Mouse (Mus musculus) liver, embryonic 11.5 days (tissue): ENCODE measurements at regions not wholly inside any gene's neighbourhood (a gene's known extent, or its start where the extent isn't known, plus 50 kb on each side); places are given as distances from the start of the nearest gene placed in this dataset.

ENCODE experiments used
- ATAC-seq: fragments of 200-750 bp; cut with Nextera tagmentation; replicated peaks from 2 replicates; pipeline ENCODE4 v1.8.0; 2017; ENCODE audit warnings: moderate number of reproducible peaks, mild to moderate bottlenecking, moderate TSS enrichment, moderate library complexity; ENCODE audit not compliant: low FRiP score
- DNase-seq: peaks from one replicate; pipeline ENCODE4 v3.0.0-alpha.2; 2017; ENCODE audit warnings: low spot score
- H3K27ac ChIP-seq: fragments of 300-500 bp; sonication (generic); 2 replicates; pipeline ENCODE4 v1.5.1; 2014; ENCODE audit warnings: mild to moderate bottlenecking, low read depth, low read length, control low read depth
- H3K27me3 ChIP-seq: fragments of 300-500 bp; sonication (generic); replicated peaks from 2 replicates; pipeline ENCODE4 v1.6.1; 2014; ENCODE audit warnings: low read length, mixed read lengths; ENCODE audit not compliant: control insufficient read depth, insufficient read depth
- H3K36me3 ChIP-seq: fragments of 300-500 bp; sonication (generic); 2 replicates; pipeline ENCODE4 v1.6.1; 2014; ENCODE audit warnings: mild to moderate bottlenecking, low read length, moderate library complexity, mixed read lengths; ENCODE audit not compliant: control insufficient read depth, insufficient read depth
- H3K4me1 ChIP-seq: fragments of 300-500 bp; sonication (generic); replicated peaks from 2 replicates; pipeline ENCODE4 v1.6.1; 2014; ENCODE audit warnings: low read length, mixed read lengths; ENCODE audit not compliant: control insufficient read depth, insufficient read depth
- H3K4me2 ChIP-seq: fragments of 300-500 bp; sonication (generic); 2 replicates; pipeline ENCODE4 v1.6.1; 2014; ENCODE audit warnings: mild to moderate bottlenecking, control low read depth, moderate library complexity
- H3K4me3 ChIP-seq: fragments of 300-500 bp; sonication (generic); 2 replicates; pipeline ENCODE4 v1.5.1; 2014; ENCODE audit warnings: low read depth, low read length, control low read depth
- H3K9ac ChIP-seq: fragments of 300-500 bp; sonication (generic); 2 replicates; pipeline ENCODE4 v1.6.1; 2014; ENCODE audit warnings: low read depth, low read length, control low read depth
- H3K9me3 ChIP-seq: fragments of 300-500 bp; sonication (generic); 2 replicates; pipeline ENCODE4 v1.6.1; 2016; ENCODE audit warnings: low read length, inconsistent platforms, mixed read lengths; ENCODE audit not compliant: control insufficient read depth
- WGBS: fragments of 180-500 bp; shearing (Covaris S2); extraction: QIAGEN DNeasy Blood & Tissue Kit; methylation state at CpG from one replicate; pipeline ENCODE4 v1.1.7; 2014; 5-methylcytosine and 5-hydroxymethylcytosine counted together

DNA sequence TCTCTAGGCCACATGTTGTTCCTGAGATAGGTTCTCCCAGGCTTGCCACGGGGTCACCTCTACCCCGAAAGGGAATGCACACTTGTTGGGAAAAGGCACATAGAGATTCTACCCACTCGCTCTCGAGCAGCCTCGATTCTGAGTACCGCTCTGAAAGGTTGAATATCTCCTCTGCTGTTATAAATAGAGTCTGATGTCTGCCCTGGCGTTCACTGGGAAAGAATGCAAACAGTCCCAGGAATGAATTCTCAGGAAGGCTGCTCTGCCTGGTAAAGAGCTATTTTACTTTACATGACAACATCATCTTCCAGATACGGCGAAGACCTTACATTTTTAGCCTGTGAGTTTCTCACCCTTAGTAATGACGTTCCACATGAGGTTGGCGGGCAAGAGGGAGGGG lies 116.1 kb upstream of the Ccn2 start:
- no peak for ATAC-seq
- Histone ChIP-seq H3K27ac (no peak overlapping the region), H3K9ac (no peak overlapping the region)

GRCm38 (mm10) chr10:24481926-24482612 lies 113.2 kb upstream of the Ccn2 start:
- 77% methylated on average over 9 of the region's 9 CpGs for WGBS
- Histone ChIP-seq H3K9ac (no peak overlapping the region), H3K36me3 (no peaks in the 10 kb centered on the region), H3K9me3 (no peaks in the 10 kb centered on the region), H3K4me3 (no peak overlapping the region), H3K27ac (no peak overlapping the region), H3K4me2 (no peak overlapping the region), H3K27me3 (no peaks in the 10 kb centered on the region), H3K4me1 (no peaks in the 10 kb centered on the region)
- DNase-seq = no peak
- no peak for ATAC-seq

More for the DNA sequence above, 116.1 kb upstream of the Ccn2 start:
- DNase-seq = no peak
- H3K27me3 ChIP-seq = no peaks in the 10 kb centered on the region
- 77% methylated on average over 11 of the region's 11 CpGs for WGBS
- no peaks in the 10 kb centered on the region for H3K9me3 ChIP-seq
- no peaks in the 10 kb centered on the region for H3K36me3 ChIP-seq
- no peak overlapping the region for H3K4me3 ChIP-seq
- H3K4me1 ChIP-seq = no peaks in the 10 kb centered on the region
- H3K4me2 ChIP-seq = no peak overlapping the region

- no peaks in the 10 kb centered on the region for H3K36me3 ChIP-seq
- no peaks in the 10 kb centered on the region for H3K9me3 ChIP-seq
- DNase-seq = no peak
- no peak overlapping the region for H3K27ac ChIP-seq
- no peaks in the 10 kb centered on the region for H3K27me3 ChIP-seq
- ATAC-seq = no peak
- H3K4me1 ChIP-seq = no peaks in the 10 kb centered on the region
- H3K9ac ChIP-seq = no peak overlapping the region
- no peak overlapping the region for H3K4me2 ChIP-seq
- WGBS = 68% methylated on average over 3 of the region's 3 CpGs
- H3K4me3 ChIP-seq = no peak overlapping the region
Measured at GRCm38 (mm10) chr10:24483053-24483452, 112.2 kb upstream of the Ccn2 start.

GRCm38 (mm10) chr10:24484101-24484660 lies 111.1 kb upstream of the Ccn2 start:
- H3K27me3 ChIP-seq = no peaks in the 10 kb centered on the region
- H3K9ac ChIP-seq = no peak overlapping the region
- WGBS = 53% methylated on average over 5 of the region's 5 CpGs
- no peak overlapping the region for H3K4me3 ChIP-seq
- H3K27ac ChIP-seq = no peak overlapping the region
- H3K4me2 ChIP-seq = no peak overlapping the region
- DNase-seq (no peak), ATAC-seq (no peak)
- H3K36me3 ChIP-seq = no peaks in the 10 kb centered on the region
- H3K4me1 ChIP-seq = no peaks in the 10 kb centered on the region
- H3K9me3 ChIP-seq = no peaks in the 10 kb centered on the region

- Histone ChIP-seq H3K9me3 (no peaks in the 10 kb centered on the region), H3K4me1 (no peaks in the 10 kb centered on the region), H3K4me2 (no peak overlapping the region), H3K4me3 (no peak overlapping the region), H3K27ac (no peak overlapping the region), H3K27me3 (no peaks in the 10 kb centered on the region), H3K36me3 (no peaks in the 10 kb centered on the region), H3K9ac (no peak overlapping the region)
- DNase-seq (no peak), ATAC-seq (no peak)
- 72% methylated on average over 5 of the region's 5 CpGs for WGBS
Measured at GRCm38 (mm10) chr10:24485461-24485860, 109.8 kb upstream of the Ccn2 start.

- H3K4me1 ChIP-seq = no peaks in the 10 kb centered on the region
- no peak overlapping the region for H3K4me3 ChIP-seq
- DNase-seq (no peak), ATAC-seq (no peak)
- H3K36me3 ChIP-seq = no peaks in the 10 kb centered on the region
- H3K4me2 ChIP-seq = no peak overlapping the region
- H3K9me3 ChIP-seq = no peaks in the 10 kb centered on the region
- no peak overlapping the region for H3K27ac ChIP-seq
- H3K9ac ChIP-seq = no peak overlapping the region
- WGBS = 79% methylated on average over 1 of the region's 1 CpGs
- no peaks in the 10 kb centered on the region for H3K27me3 ChIP-seq
Measured at GRCm38 (mm10) chr10:24486224-24486623, 109.0 kb upstream of the Ccn2 start.

DNA sequence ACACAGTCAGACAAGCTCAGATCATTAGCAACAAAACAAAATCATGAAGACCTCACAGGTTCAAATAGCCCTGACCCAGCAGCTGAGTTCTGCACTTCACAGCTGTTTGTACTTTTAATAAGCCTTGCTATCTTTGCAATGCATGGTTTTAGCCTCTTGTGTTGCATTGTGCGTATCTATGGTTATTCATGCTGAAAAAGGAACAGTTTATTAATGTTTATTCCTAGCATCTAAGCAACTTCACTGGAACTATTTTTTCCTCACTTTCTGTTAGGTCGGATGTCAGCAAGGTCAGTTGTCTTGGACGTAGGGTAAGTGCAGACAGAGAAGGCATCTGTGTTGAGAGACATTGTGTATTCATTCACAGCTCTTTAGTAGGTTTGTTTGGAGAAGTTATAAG lies 107.3 kb upstream of the Ccn2 start:
- Histone ChIP-seq H3K4me1 (no peaks in the 10 kb centered on the region), H3K4me2 (no peak overlapping the region), H3K27ac (no peak overlapping the region), H3K27me3 (no peaks in the 10 kb centered on the region), H3K9ac (no peak overlapping the region), H3K36me3 (no peaks in the 10 kb centered on the region), H3K9me3 (no peaks in the 10 kb centered on the region), H3K4me3 (no peak overlapping the region)
- WGBS = 68% methylated on average over 3 of the region's 3 CpGs
- ATAC-seq (no peak), DNase-seq (no peak)

DNA sequence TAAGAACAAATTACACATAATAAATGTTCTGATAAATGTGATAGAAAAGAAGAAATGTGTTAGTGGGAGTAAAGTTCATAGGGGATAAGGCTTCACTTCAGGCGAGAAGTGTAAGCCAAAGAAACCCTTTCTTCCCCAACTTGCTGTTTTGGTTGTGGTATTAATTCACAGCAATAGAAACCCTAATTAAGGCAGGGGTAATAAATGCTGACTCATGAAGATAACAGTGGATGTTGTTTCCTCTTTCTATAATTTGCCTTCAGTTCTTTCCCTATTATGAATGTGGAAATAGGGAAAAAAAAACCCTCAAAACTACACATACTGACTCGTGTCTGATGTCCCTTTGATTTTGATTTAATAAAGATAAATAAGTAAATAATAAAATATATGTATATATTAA lies 104.8 kb upstream of the Ccn2 start:
- 73% methylated on average over 2 of the region's 2 CpGs for WGBS
- no peak for ATAC-seq
- no peaks in the 10 kb centered on the region for H3K36me3 ChIP-seq
- no peaks in the 10 kb centered on the region for H3K9me3 ChIP-seq
- H3K4me3 ChIP-seq = no peak overlapping the region
- H3K27ac ChIP-seq = no peak overlapping the region
- H3K27me3 ChIP-seq = no peaks in the 10 kb centered on the region
- DNase-seq = no peak
- no peaks in the 10 kb centered on the region for H3K4me1 ChIP-seq
- H3K4me2 ChIP-seq = no peak overlapping the region
- no peak overlapping the region for H3K9ac ChIP-seq

DNA sequence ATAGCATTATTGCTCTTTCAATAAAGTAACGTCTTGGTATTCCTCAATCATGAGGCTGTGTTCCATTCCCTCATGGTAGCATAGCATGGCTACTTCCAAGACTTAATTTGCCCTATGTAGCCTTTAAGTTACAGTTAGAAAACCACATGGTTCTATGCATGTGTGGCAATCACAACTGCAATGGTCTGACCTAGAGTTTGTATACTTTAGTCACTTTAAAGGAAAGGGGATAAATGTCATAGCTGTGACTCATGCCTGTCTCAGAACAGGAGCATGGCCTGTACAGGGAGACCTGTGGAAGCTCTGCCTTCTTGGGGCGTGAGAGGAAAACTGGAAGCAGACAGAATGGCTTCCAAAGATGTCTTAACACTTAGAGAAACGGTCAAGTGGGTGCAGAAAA lies 103.4 kb upstream of the Ccn2 start:
- Histone ChIP-seq H3K9ac (no peak overlapping the region), H3K27ac (no peak overlapping the region), H3K4me1 (no peaks in the 10 kb centered on the region), H3K9me3 (no peaks in the 10 kb centered on the region), H3K27me3 (no peaks in the 10 kb centered on the region), H3K4me3 (no peak overlapping the region), H3K4me2 (no peak overlapping the region), H3K36me3 (no peaks in the 10 kb centered on the region)
- 73% methylated on average over 3 of the region's 3 CpGs for WGBS
- ATAC-seq (no peak), DNase-seq (no peak)
